Mouse (Mus musculus) hindlimb bud, embryonic 11.5 days (tissue): ENCODE results near the gene Trim32.
A peak's percentile ranks its signal among the peaks of the same experiment; 100 is the strongest.

Experiments
- DNase-seq: peaks from one replicate; pipeline ENCODE4 v3.0.0-alpha.2; 2012; ENCODE audit warnings: low read depth, low spot score; ENCODE audit errors: extremely low spot score

The Trim32 gene

GRCm38 (mm10) chr4:65604504-65605150 is at the start of gene Trim32:
Trim32 (plus strand) TSS chr4:65604986.
- peak; percentile 62 for DNase-seq

GRCm38 (mm10) chr4:65565493-65565892 is 39.3 kb upstream of the Trim32 start:
- DNase-seq: no peak

GRCm38 (mm10) chr4:65580254-65580653 is 24.5 kb upstream of the Trim32 start:
- no peak for DNase-seq

DNA sequence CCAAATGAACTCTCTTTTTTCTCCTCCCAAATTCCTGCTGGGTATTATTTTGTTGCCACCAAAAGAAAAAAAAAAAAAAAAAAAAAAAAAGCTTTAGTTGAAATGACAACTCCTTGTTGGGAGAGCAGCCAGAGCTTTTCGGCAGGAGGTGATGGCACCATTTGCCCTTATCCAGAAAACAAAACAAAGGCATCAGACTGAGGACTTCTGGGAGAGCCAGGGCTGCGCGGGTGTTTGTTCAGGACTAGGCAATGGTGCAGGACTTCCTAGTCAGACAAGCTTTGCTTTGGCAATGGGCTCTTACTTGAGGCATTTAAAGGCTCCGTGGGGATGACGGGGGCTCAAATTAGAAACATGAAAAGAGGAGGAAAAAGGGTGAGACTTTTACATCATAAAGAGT is 17.8 kb upstream of the Trim32 start:
- no peak for DNase-seq

DNA sequence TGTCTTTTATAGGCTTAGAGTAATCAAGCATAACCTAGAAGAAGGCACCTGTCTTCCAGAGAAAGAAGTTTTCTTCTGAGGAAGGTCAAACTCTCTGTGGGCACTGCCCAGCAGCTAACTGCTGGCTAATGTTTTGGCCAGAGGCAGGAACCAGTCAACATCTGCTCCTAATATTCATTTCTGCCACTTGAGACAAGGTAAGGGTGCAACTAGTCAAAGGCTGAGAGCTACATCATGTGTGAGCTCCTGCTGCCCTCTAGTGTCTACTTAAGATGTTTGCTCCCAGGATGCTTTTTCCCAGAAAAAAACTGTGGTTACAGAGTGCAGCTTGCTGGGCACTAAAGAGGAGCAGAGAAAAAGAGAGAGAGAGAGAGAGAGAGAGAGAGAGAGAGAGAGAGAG is 15.0 kb upstream of the Trim32 start:
- peak; percentile 76 for DNase-seq

DNA sequence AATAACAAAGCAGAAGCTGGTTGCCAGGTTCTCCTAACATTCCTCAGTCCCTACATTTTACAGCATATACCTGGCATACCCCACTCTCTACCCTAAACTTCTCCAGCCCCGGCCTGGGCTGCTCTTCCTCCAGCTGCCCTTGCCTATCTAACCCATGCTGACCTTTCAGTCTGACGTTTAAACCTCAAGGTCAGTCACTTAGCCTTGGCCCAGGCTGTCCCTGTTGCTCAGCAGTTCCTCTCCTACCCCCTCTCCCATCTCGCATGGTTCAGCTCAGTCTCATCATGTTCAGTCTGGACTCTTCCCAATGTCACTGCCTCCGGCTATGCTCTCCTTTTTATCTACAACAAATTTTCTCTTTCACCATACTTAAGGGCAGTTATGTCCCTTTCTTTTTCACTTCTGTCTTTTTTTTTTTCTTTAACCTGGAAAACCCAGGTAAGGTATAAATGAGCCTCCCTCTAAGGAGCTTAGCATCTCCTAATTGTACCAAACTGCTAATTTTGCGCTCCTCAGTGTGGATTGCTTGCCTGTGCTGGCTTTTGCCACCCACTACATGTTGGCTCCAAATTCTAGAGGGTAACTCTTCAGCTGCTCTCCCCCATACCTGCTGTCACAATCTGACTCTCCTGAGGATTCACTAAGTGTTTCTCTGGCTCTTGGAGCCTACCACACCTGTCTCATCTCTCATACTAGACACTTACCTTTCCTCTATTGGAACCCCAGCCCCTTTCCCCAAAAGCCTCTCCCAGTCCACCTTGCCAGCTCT is 10.0 kb upstream of the Trim32 start:
- no peak for DNase-seq

- no peak for DNase-seq
Measured at GRCm38 (mm10) chr4:65605151-65605702, 441 bp downstream of the Trim32 start.

GRCm38 (mm10) chr4:65607184-65607631 is 2.4 kb downstream of the Trim32 start:
- no peak for DNase-seq

- no peak for DNase-seq
Measured at GRCm38 (mm10) chr4:65608112-65608511, 3.3 kb downstream of the Trim32 start.

DNA sequence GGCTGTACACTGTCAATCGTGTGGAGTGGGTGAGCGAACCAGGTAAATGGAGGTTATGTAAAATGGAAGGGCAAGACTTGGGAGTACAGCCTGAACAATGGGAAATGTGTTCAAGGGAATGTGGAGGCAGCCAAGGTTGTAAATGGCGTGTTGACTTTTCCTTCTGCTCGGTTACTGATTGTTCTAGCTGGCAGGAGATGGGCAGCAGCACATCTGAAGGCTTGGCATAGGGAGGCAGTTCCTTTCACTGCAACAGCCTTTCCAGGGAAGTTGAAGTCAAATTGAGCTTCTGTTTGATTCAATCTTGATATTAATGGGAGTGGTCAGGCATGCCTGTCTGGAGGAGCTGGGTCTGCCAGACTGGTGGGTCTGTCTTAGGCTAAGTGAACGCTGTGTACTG is 5.5 kb downstream of the Trim32 start:
- no peak for DNase-seq

DNA sequence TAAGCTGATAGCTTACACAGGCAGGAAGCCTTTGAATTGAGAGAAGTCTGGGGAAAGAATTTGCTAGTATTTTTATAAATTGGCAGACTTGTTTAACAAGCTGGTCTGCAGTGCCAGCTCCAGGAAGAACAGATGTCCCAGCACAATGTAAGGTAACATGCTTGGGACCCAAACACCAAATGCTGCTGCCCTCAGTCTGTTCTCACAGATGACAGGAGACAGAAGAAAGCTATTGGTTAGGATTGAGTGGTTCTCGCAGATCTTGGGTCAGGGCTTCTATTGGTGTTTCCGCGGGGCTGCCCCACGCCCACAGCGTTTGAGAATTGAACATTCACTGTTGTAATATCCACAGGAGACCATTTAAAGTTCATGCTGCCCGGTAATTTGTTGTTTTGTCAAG is 6.1 kb downstream of the Trim32 start:
- DNase-seq: no peak

DNA sequence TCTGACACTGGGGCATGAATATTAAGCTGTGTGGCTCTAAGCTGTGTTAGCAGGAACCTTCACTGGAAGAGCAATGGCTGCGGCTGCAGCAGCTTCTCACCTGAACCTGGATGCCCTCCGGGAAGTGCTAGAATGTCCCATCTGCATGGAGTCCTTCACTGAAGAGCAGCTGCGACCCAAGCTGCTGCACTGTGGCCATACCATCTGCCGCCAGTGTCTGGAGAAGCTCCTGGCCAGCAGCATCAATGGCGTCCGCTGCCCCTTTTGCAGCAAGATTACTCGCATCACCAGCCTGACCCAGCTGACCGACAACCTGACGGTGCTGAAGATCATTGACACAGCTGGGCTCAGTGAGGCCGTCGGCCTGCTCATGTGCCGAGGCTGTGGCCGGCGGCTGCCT is 8.3 kb downstream of the Trim32 start:
- DNase-seq: no peak

DNA sequence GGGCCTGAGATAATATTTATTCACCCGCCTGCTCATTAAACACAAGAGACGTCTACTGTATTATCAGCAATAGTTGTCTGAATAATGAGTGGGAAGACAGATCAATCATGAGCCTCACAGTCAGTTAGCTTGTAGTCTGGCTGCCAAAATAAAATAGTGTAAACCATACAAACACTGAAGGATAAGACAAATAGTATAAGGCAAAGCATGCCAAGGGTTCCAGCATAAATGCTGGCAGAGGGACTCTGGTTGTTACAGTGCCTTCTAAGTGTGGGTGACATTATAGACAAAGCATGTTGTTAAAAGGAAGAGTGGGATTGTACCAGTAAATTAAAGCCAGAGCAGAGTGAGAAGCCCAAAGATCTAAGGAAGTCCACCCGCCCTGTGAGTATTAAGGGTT is 15.3 kb downstream of the Trim32 start:
- no peak for DNase-seq

- DNase-seq: no peak
Measured at GRCm38 (mm10) chr4:65638231-65638630, 33.4 kb downstream of the Trim32 start.

GRCm38 (mm10) chr4:65642611-65643010 is 37.8 kb downstream of the Trim32 start:
- DNase-seq: no peak

DNA sequence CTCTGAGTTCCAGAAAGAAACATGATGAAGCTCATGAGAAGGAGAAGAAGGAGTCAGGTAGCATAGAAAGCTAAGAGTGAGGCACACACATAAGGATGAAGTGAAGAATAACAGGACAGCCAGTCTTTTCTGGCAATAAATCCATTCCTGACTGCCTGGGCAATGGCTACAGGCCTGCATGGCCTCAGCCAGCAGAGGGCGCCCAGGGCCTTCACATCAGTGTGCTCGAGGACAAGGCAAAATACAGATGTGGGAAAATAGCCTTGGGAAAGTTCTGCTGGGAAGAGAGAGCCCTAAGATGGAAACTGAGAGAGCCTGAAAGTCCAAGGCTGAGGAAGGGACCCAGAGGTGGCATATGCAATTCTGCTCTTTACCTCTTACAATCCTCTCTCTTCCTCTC is 49.9 kb downstream of the Trim32 start:
- DNase-seq: peak; percentile 26

DNA sequence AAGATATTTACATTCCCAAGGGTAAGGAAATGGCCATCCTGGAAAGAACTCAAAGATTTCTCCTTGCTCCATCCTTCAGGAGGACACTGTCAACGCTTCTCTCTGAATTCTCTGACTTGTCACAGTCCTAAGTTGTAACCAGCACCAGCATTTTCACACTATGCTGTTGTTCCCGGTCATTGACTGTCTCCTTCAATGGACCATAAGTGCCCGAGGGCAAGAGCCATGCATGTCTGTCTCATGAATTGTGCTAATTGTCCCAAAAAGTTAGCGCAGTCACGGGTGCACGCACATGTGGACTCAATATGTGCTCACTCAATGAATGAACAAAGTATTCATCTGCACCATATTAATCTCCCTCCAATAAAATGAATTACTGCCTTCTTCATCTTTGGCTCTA is 58.4 kb downstream of the Trim32 start:
- no peak for DNase-seq
